Mouse (Mus musculus): ENCODE data around the gene Sh2d1a. TPM values are rescaled to one million over a fixed set of nuclear protein-coding genes. Genes with fewer than 3 reads are reported as not detected.

Gene Sh2d1a
- polyA plus RNA-seq (2016; fragmentation: Nextera tagmentation; extraction: Ambion mirVana), result not detected in 2 replicates

DNA sequence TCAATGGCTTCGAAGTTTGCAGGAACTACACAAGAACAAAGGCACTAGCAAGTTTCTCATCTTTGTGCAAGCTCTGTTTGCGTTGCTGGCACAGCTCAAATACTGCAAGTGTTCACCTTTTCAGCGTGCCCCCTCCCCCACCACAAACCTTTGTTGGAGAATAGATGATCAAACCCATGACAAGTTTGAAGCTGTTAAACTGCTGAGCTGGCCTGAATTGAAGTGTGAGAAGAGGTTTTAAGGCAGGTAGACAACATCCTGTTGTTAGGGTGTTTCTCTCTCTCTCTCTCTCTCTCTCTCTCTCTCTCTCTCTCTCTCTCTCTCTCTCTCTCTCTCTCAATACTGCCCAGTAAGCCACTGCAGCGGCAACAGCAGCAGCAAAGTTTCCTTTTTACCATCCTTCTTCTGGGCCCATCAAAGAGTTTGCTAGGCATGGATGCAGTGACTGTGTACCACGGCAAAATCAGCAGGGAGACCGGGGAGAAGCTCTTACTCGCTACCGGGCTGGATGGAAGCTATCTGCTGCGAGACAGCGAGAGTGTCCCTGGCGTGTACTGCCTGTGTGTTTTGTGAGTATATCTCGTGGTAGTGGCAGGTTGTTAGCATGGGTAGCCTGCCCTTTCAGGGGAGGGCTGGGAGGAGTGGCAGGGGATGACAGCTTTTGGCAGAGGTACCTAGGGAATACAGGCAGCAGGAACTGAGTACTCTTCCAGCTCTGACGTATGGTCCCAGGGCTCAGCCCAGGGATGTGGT, at the start of gene Sh2d1a:
Gene Sh2d1a (plus strand): TSS at position 163 of the 753 bp plus-strand sequence.
- H3K9ac ChIP-seq, result no peak within 1 kb of the TSS
- 75% methylated on average over 13 of the region's 13 CpGs for WGBS (ENCODE audit: insufficient replicate concordance)
- no peak within 1 kb of the TSS for H3K4me2 ChIP-seq
- ATAC-seq, result no peak
- no peaks in the 10 kb centered on the region for H3K9me3 ChIP-seq (replicated peaks)
- no peak within 1 kb of the TSS for H3K4me3 ChIP-seq
- H3K4me1 ChIP-seq, result no peaks in the 10 kb centered on the region
- H3K27me3 ChIP-seq (replicated peaks), result no peaks in the 10 kb centered on the region
- H3K27ac ChIP-seq, result no peak within 1 kb of the TSS
- no peaks in the 10 kb centered on the region for H3K36me3 ChIP-seq

DNA sequence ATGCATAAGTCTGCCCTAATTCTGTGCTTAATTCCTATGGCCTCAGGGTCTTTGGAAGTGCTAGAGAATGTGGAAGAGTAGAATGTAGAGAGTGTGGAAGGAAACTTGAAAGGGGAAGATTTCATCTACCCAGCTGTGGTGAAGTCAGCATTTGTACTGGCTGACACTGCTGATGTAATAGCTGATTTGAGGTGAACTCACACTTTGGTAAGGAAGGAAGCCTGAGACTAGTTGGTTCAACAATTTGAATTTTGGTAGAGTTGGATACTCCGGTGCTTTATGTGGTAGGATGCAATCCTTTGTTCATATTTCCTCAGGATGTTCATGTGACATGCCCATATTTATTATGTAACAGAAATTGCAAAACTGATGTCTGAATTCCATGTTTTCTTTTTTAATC, 49.3 kb upstream of the Sh2d1a start:
- H3K9me3 ChIP-seq (replicated peaks), result no peaks in the 10 kb centered on the region
- no peaks in the 10 kb centered on the region for H3K4me1 ChIP-seq
- H3K4me3 ChIP-seq, result no peak overlapping the region
- H3K27me3 ChIP-seq (replicated peaks), result no peaks in the 10 kb centered on the region
- no peak for ATAC-seq
- no peak overlapping the region for H3K4me2 ChIP-seq
- H3K27ac ChIP-seq, result no peak overlapping the region
- H3K36me3 ChIP-seq, result no peaks in the 10 kb centered on the region
- 58% methylated on average over 1 of the region's 1 CpGs for WGBS (ENCODE audit: insufficient replicate concordance)
- H3K9ac ChIP-seq, result no peak overlapping the region

DNA sequence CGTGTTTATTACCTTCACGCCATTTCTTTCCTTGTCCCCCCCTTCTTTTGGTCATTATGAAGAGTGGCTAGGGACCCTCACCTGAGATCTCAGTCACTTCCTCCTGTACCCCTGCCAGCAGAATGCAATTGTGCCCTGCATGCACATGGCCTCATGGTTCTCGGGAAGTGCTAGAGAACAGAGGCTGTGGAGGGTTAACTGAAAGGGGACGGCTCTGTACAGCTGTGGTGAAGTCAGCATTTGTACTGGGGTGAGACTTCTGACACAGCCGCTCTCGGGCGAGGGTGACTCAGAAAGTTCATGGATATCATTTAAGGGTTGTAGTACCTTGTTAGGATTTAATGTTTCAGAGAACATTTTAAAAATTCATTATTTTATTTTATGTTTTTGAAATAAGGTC, 47.7 kb upstream of the Sh2d1a start:
- H3K36me3 ChIP-seq, result no peaks in the 10 kb centered on the region
- no peak overlapping the region for H3K4me3 ChIP-seq
- H3K9ac ChIP-seq, result no peak overlapping the region
- H3K27me3 ChIP-seq (replicated peaks), result no peaks in the 10 kb centered on the region
- H3K27ac ChIP-seq, result no peak overlapping the region
- H3K4me2 ChIP-seq, result no peak overlapping the region
- WGBS (ENCODE audit: insufficient replicate concordance), result 67% methylated on average over 7 of the region's 7 CpGs
- no peak for ATAC-seq
- no peaks in the 10 kb centered on the region for H3K9me3 ChIP-seq (replicated peaks)
- no peaks in the 10 kb centered on the region for H3K4me1 ChIP-seq

DNA sequence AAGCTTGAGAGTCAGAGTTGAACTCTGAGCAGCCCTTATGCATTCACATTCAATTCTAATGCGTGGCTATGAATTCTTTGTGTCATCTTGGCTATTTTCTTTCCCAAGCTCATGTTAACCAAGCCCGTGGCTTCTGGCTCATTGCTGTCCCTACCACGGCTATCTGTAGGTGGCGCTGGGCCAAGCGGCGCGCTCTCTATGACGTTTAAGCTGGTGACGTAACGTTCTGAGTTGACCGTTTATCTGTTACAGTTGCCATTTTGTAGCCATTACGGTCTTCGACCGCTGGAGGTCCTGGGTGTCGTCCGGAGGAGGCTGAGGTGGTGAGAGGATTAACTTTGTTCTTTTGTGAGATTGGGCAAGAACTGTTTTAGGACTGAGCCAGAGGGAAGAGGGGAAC, 12.8 kb upstream of the Sh2d1a start, which contains the start of gene Tex13c2:
Gene Tex13c2 (plus strand): TSS at position 246 of the 400 bp plus-strand sequence.
- WGBS (ENCODE audit: insufficient replicate concordance), result 78% methylated on average over 16 of the region's 16 CpGs
- no peak within 1 kb of the TSS for H3K27ac ChIP-seq
- H3K9ac ChIP-seq, result no peak within 1 kb of the TSS
- H3K27me3 ChIP-seq (replicated peaks), result no peaks in the 10 kb centered on the region
- H3K4me3 ChIP-seq, result no peak within 1 kb of the TSS
- ATAC-seq, result no peak
- no peaks in the 10 kb centered on the region for H3K9me3 ChIP-seq (replicated peaks)
- no peak within 1 kb of the TSS for H3K4me2 ChIP-seq
- H3K4me1 ChIP-seq, result no peaks in the 10 kb centered on the region
- H3K36me3 ChIP-seq, result no peaks in the 10 kb centered on the region

DNA sequence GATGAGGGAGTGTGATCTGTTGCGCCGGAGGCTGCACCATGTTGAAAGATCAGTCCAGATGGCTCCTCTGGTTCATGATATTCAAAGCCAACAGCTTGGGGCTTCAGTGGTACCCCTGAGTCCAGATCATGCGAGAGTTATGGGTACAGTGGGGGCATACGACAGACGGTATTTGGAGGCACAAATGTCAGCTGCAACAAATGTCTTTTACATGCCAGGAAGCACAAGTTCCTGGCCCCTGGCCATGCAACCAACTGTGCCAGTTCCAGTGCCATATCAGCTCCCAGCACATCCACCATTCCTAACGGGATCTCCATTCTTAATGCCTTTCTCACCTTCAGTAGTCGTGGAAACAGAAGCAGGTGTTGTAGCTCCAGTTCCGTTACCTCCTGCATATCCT, 11.9 kb upstream of the Sh2d1a start:
- Histone ChIP-seq H3K9me3 (replicated peaks) (no peaks in the 10 kb centered on the region), H3K27me3 (replicated peaks) (no peaks in the 10 kb centered on the region), H3K4me1 (no peaks in the 10 kb centered on the region), H3K36me3 (no peaks in the 10 kb centered on the region), H3K27ac (no peak overlapping the region), H3K9ac (no peak overlapping the region), H3K4me3 (no peak overlapping the region), H3K4me2 (no peak overlapping the region)
- 74% methylated on average over 8 of the region's 8 CpGs for WGBS (ENCODE audit: insufficient replicate concordance)
- ATAC-seq, result no peak

DNA sequence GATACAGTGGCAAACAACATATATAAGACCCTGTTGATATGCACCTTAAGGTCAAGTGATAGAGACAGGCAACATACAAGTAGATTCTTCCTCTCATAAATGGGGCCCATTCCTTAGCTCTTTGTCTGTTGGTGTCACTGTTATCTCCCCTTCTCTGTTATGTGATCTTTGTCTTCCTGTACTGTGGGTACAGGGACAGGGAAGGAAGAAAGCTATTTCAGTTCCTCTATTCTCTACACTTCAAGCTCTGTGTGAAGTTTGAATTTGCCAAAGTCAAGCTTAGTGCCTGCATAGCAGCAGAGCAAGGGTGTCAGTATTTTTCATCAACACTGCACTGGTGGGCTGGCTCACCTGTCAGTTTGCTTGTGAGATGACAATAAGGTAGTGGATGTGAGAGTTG, 1.7 kb upstream of the Sh2d1a start:
- Histone ChIP-seq H3K27ac (no peak overlapping the region), H3K36me3 (no peaks in the 10 kb centered on the region), H3K4me1 (no peaks in the 10 kb centered on the region), H3K9ac (no peak overlapping the region), H3K4me2 (no peak overlapping the region), H3K4me3 (no peak overlapping the region), H3K9me3 (replicated peaks) (no peaks in the 10 kb centered on the region), H3K27me3 (replicated peaks) (no peaks in the 10 kb centered on the region)
- ATAC-seq, result no peak

DNA sequence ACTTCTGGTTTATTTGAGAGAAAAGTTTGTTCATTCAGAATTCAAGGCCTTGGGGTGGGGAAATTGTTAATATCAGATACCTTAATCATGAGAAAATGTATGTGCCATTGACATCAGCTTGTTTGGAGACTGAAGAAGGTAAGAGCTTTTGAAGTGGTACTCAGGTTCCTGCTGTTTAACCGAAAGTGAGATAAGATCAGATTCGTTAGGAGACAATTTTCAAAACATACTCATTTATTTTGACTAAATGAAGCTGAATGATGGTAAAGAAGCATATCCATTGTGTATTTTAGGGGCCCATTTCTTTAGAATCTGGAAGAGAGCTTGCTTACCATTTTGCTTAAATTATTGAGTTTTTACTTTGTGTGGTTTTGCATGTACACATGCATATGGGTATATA, 8.9 kb downstream of the Sh2d1a start:
- Histone ChIP-seq H3K4me3 (no peak overlapping the region), H3K4me2 (no peak overlapping the region), H3K27me3 (replicated peaks) (no peaks in the 10 kb centered on the region), H3K27ac (no peak overlapping the region), H3K4me1 (no peaks in the 10 kb centered on the region), H3K9ac (no peak overlapping the region), H3K36me3 (no peaks in the 10 kb centered on the region), H3K9me3 (replicated peaks) (no peaks in the 10 kb centered on the region)
- WGBS (ENCODE audit: insufficient replicate concordance), result 60% methylated on average over 2 of the region's 2 CpGs
- no peak for ATAC-seq

DNA sequence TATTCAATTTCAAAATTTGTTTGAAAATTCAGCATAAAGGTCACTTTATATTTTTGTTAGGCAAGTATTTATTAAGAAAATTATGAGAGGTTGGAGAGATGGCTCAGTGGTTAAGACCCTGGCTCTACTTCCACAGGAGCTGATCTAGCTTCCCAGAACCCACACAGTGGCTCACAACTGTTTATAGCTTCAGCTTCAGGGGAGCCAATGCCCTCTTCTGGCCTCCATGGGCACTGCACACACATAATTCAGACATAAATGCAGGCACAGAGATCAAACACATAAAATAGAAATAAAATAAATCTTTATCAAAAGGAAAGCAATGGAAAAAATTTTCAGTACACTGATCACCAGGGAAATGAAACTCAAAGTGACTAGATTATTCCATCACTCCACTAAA, 10.3 kb downstream of the Sh2d1a start:
- Histone ChIP-seq H3K4me1 (no peaks in the 10 kb centered on the region), H3K27me3 (replicated peaks) (no peaks in the 10 kb centered on the region), H3K9me3 (replicated peaks) (no peaks in the 10 kb centered on the region), H3K36me3 (no peaks in the 10 kb centered on the region), H3K27ac (no peak overlapping the region), H3K4me2 (no peak overlapping the region), H3K9ac (no peak overlapping the region), H3K4me3 (no peak overlapping the region)
- ATAC-seq, result no peak

DNA sequence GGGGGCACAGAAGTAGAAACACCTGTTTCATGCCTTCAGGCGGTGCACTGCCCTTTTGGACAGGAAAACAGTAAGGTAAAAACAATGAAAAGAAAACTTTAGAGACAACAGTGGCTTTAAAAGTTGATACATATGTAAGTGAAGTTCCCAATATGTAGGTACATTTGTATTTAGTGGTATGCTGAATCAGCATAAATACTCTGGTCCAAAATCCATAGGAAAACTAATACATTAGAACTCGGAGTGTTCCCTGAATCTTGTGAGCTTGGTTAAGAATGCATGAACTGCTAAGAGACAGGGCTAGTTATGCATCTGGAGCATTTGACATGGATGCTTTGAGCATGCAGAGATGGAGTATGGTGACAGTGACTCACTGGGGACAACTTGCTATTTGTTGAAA, 20.6 kb downstream of the Sh2d1a start:
- H3K9me3 ChIP-seq (replicated peaks), result no peaks in the 10 kb centered on the region
- no peaks in the 10 kb centered on the region for H3K36me3 ChIP-seq
- no peak overlapping the region for H3K9ac ChIP-seq
- WGBS (ENCODE audit: insufficient replicate concordance), result 67% methylated on average over 2 of the region's 2 CpGs
- no peak for ATAC-seq
- no peak overlapping the region for H3K27ac ChIP-seq
- H3K27me3 ChIP-seq (replicated peaks), result no peaks in the 10 kb centered on the region
- H3K4me2 ChIP-seq, result no peak overlapping the region
- no peak overlapping the region for H3K4me3 ChIP-seq
- H3K4me1 ChIP-seq, result no peaks in the 10 kb centered on the region

DNA sequence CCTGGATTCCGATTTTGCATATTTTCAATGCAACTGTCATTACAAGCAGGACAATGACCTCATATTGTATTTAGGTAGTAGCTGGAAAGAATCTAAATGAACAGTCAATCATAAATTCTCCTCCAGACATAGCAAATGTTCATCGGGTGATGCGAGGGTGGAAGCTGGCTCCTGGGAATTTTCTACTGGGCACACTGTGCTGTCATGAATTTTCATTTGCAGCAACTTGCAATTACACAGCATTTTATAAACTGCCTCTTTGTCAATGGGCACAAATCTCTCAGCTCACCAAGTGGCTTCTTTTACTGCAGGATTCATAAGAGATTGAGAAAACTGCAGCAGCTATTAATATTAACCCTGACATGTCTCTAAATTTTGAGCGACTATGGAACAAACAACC, 28.4 kb downstream of the Sh2d1a start:
- Histone ChIP-seq H3K27me3 (replicated peaks) (no peaks in the 10 kb centered on the region), H3K4me1 (no peaks in the 10 kb centered on the region), H3K4me2 (no peak overlapping the region), H3K9ac (no peak overlapping the region), H3K9me3 (replicated peaks) (no peaks in the 10 kb centered on the region), H3K4me3 (no peak overlapping the region), H3K36me3 (no peaks in the 10 kb centered on the region), H3K27ac (no peak overlapping the region)
- WGBS (ENCODE audit: insufficient replicate concordance), result 75% methylated on average over 4 of the region's 4 CpGs
- no peak for ATAC-seq

DNA sequence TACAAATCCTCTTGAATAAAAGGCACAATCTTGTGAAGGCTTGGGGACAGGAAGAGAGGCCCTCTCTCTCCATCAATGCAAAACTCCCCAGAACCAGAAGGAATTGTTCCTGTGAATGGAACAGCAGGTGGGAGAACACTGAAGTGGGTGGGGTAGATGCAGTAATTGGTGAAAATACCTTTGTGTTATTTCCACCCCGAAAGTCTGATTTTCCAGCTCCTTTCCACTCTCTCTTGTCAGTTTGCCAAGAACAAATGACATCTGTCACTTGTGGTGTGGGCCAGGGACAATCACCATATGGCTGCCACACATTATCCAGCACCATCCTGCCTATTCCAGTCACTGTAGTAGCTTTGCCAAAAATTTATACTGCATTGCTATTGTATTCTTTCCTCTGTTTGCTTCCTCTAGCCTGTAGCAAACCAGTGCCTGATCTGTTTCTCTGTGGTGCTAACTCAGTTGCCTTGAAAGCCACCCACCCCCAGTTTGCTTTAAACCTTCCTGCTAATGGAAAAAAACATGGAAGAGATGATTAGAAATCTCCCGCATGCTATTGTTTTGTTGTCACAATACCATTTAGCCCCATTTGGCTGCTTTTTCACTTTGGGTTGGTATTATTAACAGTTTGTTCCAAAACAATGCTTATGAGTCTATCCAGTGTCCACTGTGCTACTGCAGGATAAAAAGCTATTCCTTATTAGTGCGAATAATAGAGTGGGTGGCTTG, 37.9 kb downstream of the Sh2d1a start:
- H3K4me3 ChIP-seq, result peak overlapping the region; percentile 28
- no peaks in the 10 kb centered on the region for H3K36me3 ChIP-seq
- no peak overlapping the region for H3K27ac ChIP-seq
- H3K9ac ChIP-seq, result no peak overlapping the region
- H3K4me2 ChIP-seq, result peak overlapping the region; percentile 48
- no peaks in the 10 kb centered on the region for H3K27me3 ChIP-seq (replicated peaks)
- 20% methylated on average over 3 of the region's 3 CpGs for WGBS (ENCODE audit: insufficient replicate concordance)
- H3K4me1 ChIP-seq, result no peaks in the 10 kb centered on the region
- H3K9me3 ChIP-seq (replicated peaks), result no peaks in the 10 kb centered on the region
- ATAC-seq, result no peak

DNA sequence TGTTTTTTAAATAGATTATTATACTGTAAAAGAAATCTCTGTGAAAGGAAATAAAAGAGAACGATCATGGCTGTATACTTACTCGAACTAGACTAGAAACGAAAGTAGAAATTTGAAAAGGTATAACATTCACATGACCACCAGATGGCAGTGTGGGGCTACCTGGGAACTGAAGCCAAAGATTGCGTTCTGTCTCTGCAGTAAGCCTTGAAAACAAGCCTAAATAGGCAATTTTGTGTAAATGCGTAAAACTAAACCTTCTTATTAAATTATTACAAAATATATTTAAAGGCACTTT, 38.5 kb downstream of the Sh2d1a start:
- no peak for ATAC-seq
- H3K27me3 ChIP-seq (replicated peaks), result no peaks in the 10 kb centered on the region
- no peak overlapping the region for H3K9ac ChIP-seq
- no peaks in the 10 kb centered on the region for H3K4me1 ChIP-seq
- H3K4me3 ChIP-seq, result peak overlapping the region; percentile 28
- H3K4me2 ChIP-seq, result peak overlapping the region; percentile 48
- WGBS (ENCODE audit: insufficient replicate concordance), result 24% methylated on average over 5 of the region's 5 CpGs
- no peak overlapping the region for H3K27ac ChIP-seq
- no peaks in the 10 kb centered on the region for H3K36me3 ChIP-seq
- no peaks in the 10 kb centered on the region for H3K9me3 ChIP-seq (replicated peaks)

DNA sequence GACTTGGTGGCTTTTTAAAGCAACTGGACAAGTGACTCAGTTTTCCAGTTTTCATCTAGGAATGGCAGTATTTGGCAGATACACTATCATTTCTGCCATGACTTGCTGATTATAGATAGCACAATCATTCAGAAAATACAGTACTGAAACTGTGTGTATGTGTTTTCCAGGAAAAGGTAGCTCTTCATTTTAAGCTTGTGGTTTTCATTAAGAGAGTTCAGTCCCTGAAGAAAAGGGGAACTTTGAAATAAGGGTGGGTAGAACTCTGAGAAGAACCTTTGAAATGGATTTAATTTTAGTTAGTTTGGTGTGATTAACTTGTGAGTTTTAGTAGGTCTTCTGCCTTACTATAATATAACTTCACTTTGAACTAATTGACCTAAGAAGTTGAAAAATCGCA, 42.8 kb downstream of the Sh2d1a start:
- Histone ChIP-seq H3K4me2 (no peak overlapping the region), H3K27ac (no peak overlapping the region), H3K4me1 (no peaks in the 10 kb centered on the region), H3K4me3 (no peak overlapping the region), H3K9me3 (replicated peaks) (no peaks in the 10 kb centered on the region), H3K36me3 (no peaks in the 10 kb centered on the region), H3K27me3 (replicated peaks) (no peaks in the 10 kb centered on the region), H3K9ac (no peak overlapping the region)
- no peak for ATAC-seq
- WGBS (ENCODE audit: insufficient replicate concordance), result 48% methylated on average over 1 of the region's 1 CpGs
